Mouse (Mus musculus) erythroblast, embryonic 14.5 days (primary cell): ENCODE data around the gene Fam50b.

Experiments used
- GATA1 ChIP-seq: IDR thresholded peaks from 2 replicates; pipeline ENCODE4 v1.6.1; 2012; ENCODE audit warnings: low read length, inconsistent platforms, mixed read lengths
- TAL1 ChIP-seq: IDR thresholded peaks from 3 replicates; pipeline ENCODE4 v1.6.1; 2012; ENCODE audit warnings: low read length, inconsistent platforms, mixed read lengths

DNA sequence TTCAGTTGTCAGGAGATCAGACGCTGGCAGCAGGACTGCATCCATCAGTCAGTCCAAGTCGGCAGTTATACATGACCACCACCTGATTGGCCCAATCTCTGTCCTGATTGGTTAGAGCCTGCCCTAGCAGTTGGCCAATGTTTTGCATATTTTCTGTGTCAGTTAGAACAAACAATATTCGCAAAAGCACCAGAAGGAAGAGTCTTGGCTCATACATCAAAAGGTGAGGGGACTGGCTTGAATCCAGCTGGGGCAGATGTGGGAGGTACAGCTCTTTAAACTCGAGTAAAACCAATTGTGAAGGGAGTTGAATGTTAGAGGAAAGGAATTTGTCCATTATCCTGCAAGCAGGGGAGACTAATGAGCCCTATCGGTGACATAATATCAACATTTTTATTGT is at the start of gene Fam50b:
- TF ChIP-seq GATA1: no peak
- TF ChIP-seq TAL1: no peak
